Comparison of ENCODE assay signal across 17 mouse cellular contexts in the genomic region with DNA sequence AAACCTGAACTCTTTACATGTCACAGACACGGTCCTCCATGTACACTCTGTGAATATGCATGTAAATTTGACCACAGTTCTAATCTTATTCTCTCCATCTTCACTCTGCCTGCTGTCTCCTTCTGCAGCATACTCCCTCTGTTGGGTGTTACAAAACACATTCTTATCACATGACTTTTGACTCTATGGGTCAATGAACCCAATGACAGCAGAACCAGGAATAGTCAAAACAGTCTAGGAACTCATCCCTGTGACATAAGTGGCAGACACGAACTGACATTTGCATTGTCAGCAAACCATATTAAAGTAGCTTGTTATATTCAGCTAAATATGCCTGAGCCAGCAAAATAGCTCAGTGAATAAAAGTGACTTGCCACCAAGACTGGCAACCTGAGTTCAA.
"Had no signal": no experiment of that assay in that cellular context is flagged by ENCODE, and none has a peak within 500 bp of the region (broad histone marks: within the 10 kb centered on the region; RNA-seq: fewer than 3 reads in every experiment).

No protein-coding gene starts in this region.

- DNase-seq: retina, postnatal 1 day; right cerebral cortex, adult 18-20 months; right cerebral cortex, postnatal 14 days; right cerebral cortex, postnatal 25 days; right cerebral cortex, postnatal 4 days; spleen, adult 18-20 months; thymus, adult 18-20 months; thymus, adult 2 months; thymus, postnatal 14 days; thymus, postnatal 25 days; thymus, postnatal 36 days; thymus, postnatal 4 days had no signal

- H3K9me3 ChIP-seq: neural tube, embryonic 12.5 days; neural tube, embryonic 13.5 days; neural tube, embryonic 15.5 days; stomach, embryonic 15.5 days had no signal

- H3K27ac ChIP-seq: neural tube, embryonic 12.5 days; neural tube, embryonic 13.5 days; neural tube, embryonic 15.5 days; stomach, embryonic 15.5 days; stomach, postnatal 0 days had no signal

- H3K9ac ChIP-seq: neural tube, embryonic 12.5 days; neural tube, embryonic 13.5 days; neural tube, embryonic 15.5 days; stomach, embryonic 15.5 days had no signal

- H3K36me3 ChIP-seq: neural tube, embryonic 12.5 days; neural tube, embryonic 13.5 days; neural tube, embryonic 15.5 days; stomach, embryonic 15.5 days had no signal

- H3K4me2 ChIP-seq: neural tube, embryonic 12.5 days; neural tube, embryonic 13.5 days; neural tube, embryonic 15.5 days; stomach, embryonic 15.5 days had no signal

- H3K4me3 ChIP-seq: neural tube, embryonic 12.5 days; neural tube, embryonic 13.5 days; neural tube, embryonic 15.5 days; stomach, embryonic 15.5 days had no signal

- H3K4me1 ChIP-seq: neural tube, embryonic 15.5 days had no signal

- H3K27me3 ChIP-seq: neural tube, embryonic 12.5 days; neural tube, embryonic 13.5 days; neural tube, embryonic 15.5 days; stomach, embryonic 15.5 days had no signal
